Mouse (Mus musculus) frontal cortex, postnatal 36 days (tissue): ENCODE measurements at regions not wholly inside any gene's neighbourhood (a gene's known extent, or its start where the extent isn't known, plus 50 kb on each side); places are given as distances from the start of the nearest gene placed in this dataset.

Experiments used
- DNase-seq, 2 experiments: peaks; one replicate each; pipeline ENCODE4 v3.0.0; 2022; ENCODE audit warnings: low spot score in 2 of 2

DNA sequence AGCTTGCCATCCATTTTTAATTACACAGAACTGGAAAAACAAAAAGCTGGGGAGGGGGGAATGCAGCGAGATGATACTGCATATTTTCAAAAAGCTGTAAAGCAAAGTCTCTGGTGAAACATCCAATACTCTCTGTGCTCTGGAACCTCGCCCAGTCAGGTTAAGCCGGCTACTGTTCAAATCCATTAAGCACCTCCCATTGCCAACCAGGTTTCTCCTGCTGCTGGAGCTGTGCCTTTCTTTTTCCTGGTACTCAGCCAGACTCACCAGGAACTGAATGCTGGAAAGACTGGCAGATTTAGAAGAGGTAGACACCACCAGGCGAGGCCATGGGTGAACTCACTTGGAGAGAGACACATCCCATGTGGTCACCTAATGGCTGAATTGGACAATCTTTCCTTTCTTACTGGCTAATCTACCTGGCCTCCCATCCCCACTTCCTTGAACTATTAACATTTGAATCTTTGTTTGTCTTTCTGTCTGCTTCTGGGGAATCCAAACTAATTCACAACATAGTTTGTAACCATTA lies 1250.8 kb upstream of the Jmjd1c start:
- DNase-seq = no peak

DNA sequence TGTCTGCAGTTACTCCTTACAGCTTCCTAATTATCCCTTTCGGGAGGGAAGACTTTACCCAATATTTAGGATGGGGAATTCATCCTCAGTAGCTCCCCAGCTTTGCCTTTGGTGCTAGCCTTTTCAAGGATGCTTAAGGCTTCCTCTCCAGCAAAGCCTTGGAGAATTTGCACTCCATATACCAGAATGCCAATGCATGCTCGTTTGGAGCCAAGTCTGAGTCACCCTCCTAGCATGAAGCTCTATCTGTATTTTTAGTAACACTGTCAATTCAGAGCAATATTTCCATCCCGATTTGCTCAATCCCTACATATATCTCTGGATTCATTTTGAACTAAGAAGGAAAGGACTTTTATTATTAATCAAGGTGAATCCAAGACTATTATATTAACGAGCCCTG lies 1249.8 kb upstream of the Jmjd1c start:
- DNase-seq = peak; percentile 17 to 49

DNA sequence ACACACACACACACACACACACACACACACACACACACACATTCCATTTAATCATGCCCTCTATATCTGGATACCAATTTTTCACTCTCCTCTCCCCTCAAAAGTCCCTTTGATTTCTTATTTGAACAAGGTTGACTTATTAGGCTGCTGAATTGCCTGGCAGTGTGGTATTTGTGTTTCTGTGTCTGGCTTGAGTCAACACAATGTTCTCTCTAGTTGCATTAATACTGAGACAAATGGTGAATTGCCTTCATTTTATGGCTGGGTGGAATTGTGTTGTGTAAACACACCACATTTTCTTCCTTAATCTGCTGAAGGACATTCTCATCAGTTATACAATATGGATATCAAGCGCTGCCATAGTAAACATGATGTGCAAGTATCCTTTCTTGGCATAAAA lies 1248.3 kb upstream of the Jmjd1c start:
- DNase-seq = no peak

DNA sequence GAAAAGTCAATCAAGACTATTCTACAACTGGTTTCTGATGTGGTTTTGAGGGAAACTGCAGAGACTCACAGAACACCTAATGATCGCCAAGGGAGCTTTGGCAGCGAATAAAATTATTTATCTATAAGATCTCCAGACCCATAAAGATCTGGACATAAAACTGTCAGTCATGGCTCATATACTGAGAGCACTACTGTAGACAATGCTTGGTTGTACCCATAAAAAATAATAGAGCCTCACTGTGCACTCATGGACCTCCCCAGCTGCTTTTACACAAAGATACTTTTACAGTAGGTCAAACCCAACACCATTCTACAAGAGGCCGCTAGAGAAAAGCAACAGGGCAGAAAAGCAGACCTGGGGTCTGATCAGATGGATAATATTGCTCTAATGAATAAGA lies 1206.0 kb upstream of the Jmjd1c start:
- DNase-seq = no peak

DNA sequence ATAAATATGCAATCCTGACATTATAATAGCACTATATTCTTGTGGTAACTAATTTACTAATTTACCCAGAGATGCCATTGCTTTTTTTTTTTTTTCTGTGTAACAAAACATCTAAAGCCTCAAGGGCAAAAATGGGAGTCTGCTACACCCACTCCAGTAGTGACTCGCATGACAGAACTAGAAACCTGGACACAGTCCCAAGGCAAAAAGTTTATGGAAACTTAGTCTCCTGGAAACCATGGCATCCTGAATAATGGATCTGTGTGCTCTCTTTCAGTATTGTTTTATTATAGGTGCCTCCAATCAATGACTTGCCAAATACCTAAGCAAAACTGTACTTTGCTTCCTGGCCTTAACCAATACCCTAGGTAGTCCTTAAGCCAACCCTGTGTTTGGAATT lies 1188.4 kb upstream of the Jmjd1c start:
- DNase-seq = no peak

DNA sequence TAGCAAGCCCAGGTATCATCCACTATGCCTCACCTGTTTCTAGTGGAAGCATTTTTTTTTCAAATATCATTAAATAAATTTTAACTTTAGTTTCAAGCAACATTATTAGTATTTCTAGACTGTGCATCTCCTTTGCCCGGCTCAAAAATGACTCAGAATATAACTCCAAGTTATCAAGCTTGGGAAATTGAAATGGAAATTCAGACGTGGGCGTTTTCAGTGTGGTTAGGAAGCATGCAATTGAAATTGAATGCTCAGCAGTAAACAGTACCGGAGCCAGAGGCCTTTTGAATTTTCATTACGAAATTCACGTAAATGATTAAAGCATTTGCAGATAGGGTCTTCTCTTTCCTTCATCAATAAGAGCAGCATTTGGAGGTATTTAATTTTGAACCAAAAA lies 1183.4 kb upstream of the Jmjd1c start:
- peak in 1 of 2 experiments; percentile 8 for DNase-seq

GRCm38 (mm10) chr10:65932077-65932476 lies 1163.8 kb upstream of the Jmjd1c start:
- no peak for DNase-seq

DNA sequence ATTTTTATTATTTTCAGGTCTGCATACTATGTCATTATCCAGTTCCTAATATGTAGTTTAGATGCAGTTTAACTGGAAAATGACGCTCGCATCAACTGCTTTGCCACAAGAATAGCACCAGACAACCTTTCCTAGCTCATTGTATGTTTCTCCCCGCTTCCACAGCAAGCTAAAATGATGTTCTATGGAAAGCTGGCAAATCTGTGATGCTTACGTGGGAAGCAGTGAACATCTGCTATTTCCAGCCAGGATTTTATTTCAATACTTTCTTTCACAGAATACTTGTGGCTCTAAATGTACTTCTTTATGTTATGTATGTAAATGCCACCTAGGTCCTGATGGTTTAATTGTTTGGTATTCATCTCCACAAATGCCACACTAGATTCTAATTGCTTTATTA lies 1147.3 kb upstream of the Jmjd1c start:
- DNase-seq = peak; percentile 9 to 71

DNA sequence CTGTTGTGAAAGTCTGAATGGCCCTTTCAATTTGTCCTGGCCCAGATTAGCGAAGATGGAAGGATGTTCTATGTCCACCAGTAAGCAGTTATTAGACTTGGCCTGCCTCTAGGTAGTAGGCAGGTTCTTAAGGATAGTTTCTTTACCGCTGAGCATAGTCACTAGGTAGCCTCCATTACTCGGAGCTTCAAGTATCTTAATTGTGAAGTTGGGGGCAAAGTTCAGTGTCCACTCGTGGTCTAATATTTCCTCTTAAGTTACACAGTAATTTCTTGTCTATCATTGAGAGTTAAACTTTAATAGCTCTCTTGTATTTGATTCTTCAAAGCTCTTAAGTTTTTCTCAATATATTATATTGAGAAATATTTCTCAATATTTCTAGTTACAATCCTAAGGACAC lies 1133.5 kb upstream of the Jmjd1c start:
- DNase-seq = no peak

DNA sequence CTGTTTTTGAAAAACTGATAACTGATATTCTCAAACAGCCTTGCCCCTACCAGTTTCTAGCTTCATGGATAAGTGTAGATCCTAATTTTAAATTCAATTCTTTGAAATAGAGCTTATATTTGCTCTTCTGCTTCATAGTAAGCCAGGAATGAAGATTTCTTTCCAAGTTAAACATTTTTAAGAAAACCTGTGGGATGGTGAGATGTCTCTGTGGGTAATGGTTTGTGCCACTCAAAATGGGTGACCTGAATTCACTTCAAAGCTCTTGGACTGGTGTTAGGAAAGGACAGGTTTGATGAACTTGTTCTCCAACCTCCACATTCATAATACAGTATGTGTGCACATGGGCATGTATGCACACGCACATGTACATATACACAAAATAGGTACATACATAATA lies 1126.2 kb upstream of the Jmjd1c start:
- DNase-seq = peak in 1 of 2 experiments; percentile 6
